Mouse (Mus musculus): ENCODE results near the gene Gm28047.

GRCm38 (mm10) chr15:102532106-102532900 is 92.6 kb downstream of the Gm28047 start:
- no peak for TF ChIP-seq CTCF (IDR thresholded peaks at IDR 0.05; ENCODE audit: insufficient read depth, low read depth, low read length)
- TF ChIP-seq POLR2A (IDR thresholded peaks at IDR 0.05; ENCODE audit: insufficient read depth, low read depth, low read length) = no peak

Measured in olfactory bulb, adult 2 months (tissue).